ENCODE assay signal across 26 mouse cellular contexts in genomic region chr17:45032209-45032608, GRCm38 (mm10).
A peak's percentile ranks its signal among the peaks of the same experiment; 100 is the strongest.
DNase-seq lines count a peak whose midpoint lies in the region; ATAC-seq and TF ChIP-seq lines count a peak whose summit lies in the region.
"Had no signal": no experiment of that assay in that cellular context is flagged by ENCODE, and none has a peak within 500 bp of the region (broad histone marks: within the 10 kb centered on the region; RNA-seq: fewer than 3 reads in every experiment).

No protein-coding gene starts in this region.

- H3K27me3 ChIP-seq in kidney, postnatal 0 days (ENCODE audit: insufficient read depth, low read length) = no peaks in the 10 kb centered on the region
- no peaks in the 10 kb centered on the region for H3K27me3 ChIP-seq in stomach, postnatal 0 days (ENCODE audit: control insufficient read depth, insufficient read depth, low read length)
- H3K27me3 ChIP-seq: CH12.LX; embryonic facial prominence, embryonic 12.5 days; forebrain, embryonic 12.5 days; forebrain, embryonic 15.5 days; hindbrain, embryonic 13.5 days; intestine, embryonic 15.5 days; Patski had no signal

- no peak overlapping the region for H3K4me2 ChIP-seq in kidney, postnatal 0 days (ENCODE audit: low read length)
- H3K4me2 ChIP-seq in stomach, postnatal 0 days (replicated peaks; ENCODE audit: low read depth) = no peak overlapping the region
- H3K4me2 ChIP-seq: embryonic facial prominence, embryonic 12.5 days; forebrain, embryonic 12.5 days; forebrain, embryonic 15.5 days; heart, embryonic 11.5 days; hindbrain, embryonic 13.5 days; intestine, embryonic 15.5 days had no signal

- no peak overlapping the region for H3K27ac ChIP-seq in kidney, postnatal 0 days
- no peak overlapping the region for H3K27ac ChIP-seq in stomach, postnatal 0 days (replicated peaks)
- H3K27ac ChIP-seq: embryonic facial prominence, embryonic 12.5 days; forebrain, embryonic 12.5 days; forebrain, embryonic 15.5 days; hindbrain, embryonic 10.5 days; hindbrain, embryonic 13.5 days; intestine, embryonic 15.5 days had no signal

- no peak for ATAC-seq in kidney, postnatal 0 days (replicated peaks; ENCODE audit: low FRiP score, low read depth)
- no peak for ATAC-seq in stomach, postnatal 0 days (ENCODE audit: low FRiP score, low TSS enrichment)
- ATAC-seq: forebrain, embryonic 15.5 days; hindbrain, embryonic 16.5 days; intestine, embryonic 15.5 days; Patski had no signal

- no peak for TF ChIP-seq EP300 in stomach, postnatal 0 days (optimal IDR thresholded peaks at IDR 0.05)

- no peaks in the 10 kb centered on the region for H3K9me3 ChIP-seq in kidney, postnatal 0 days (replicated peaks; ENCODE audit: low read length)
- H3K9me3 ChIP-seq in stomach, postnatal 0 days (ENCODE audit: control insufficient read depth, low read length) = no peaks in the 10 kb centered on the region
- H3K9me3 ChIP-seq: embryonic facial prominence, embryonic 12.5 days; forebrain, embryonic 12.5 days; forebrain, embryonic 15.5 days; G1E; hindbrain, embryonic 10.5 days; hindbrain, embryonic 13.5 days; intestine, embryonic 15.5 days had no signal

- no peak overlapping the region for H3K4me3 ChIP-seq in kidney, postnatal 0 days (replicated peaks; ENCODE audit: low read depth, low read length)
- H3K4me3 ChIP-seq in stomach, postnatal 0 days (ENCODE audit: low read depth, low read length) = no peak overlapping the region
- H3K4me3 ChIP-seq: embryonic facial prominence, embryonic 12.5 days; erythroblast, embryonic 14.5 days; forebrain, embryonic 12.5 days; forebrain, embryonic 15.5 days; hindbrain, embryonic 10.5 days; hindbrain, embryonic 13.5 days; intestine, embryonic 15.5 days had no signal

- DNase-seq in heart, adult 11 months = peak; percentile 37
- DNase-seq in heart, postnatal 4 days = no peak
- peak; percentile 40 for DNase-seq in kidney, postnatal 0 days (ENCODE audit: low spot score)
- DNase-seq in kidney, postnatal 4 days = no peak
- DNase-seq in 416B (ENCODE audit: low read depth) = peak; percentile 66
- peak; percentile 12 for DNase-seq in stomach, postnatal 0 days (ENCODE audit: low spot score)
- DNase-seq in embryo, embryonic 11 days = no peak
- DNase-seq: adrenal gland, postnatal 10 days; cerebellum, adult 11-12 months; cerebellum, adult 8-10 months; cerebellum, postnatal 10 days; cerebellum, postnatal 36 days; gastrocnemius, postnatal 10 days; gastrocnemius, postnatal 36 days had no signal

- H3K36me3 ChIP-seq in kidney, postnatal 0 days (ENCODE audit: insufficient read depth, low read length) = no peaks in the 10 kb centered on the region
- H3K36me3 ChIP-seq in stomach, postnatal 0 days (ENCODE audit: control insufficient read depth, insufficient read depth, low read length) = no peaks in the 10 kb centered on the region
- H3K36me3 ChIP-seq: embryonic facial prominence, embryonic 12.5 days; forebrain, embryonic 12.5 days; forebrain, embryonic 15.5 days; hindbrain, embryonic 10.5 days; hindbrain, embryonic 13.5 days; intestine, embryonic 15.5 days had no signal

- H3K9ac ChIP-seq in kidney, postnatal 0 days (ENCODE audit: low read depth, low read length) = no peak overlapping the region
- H3K9ac ChIP-seq in stomach, postnatal 0 days (ENCODE audit: low read length) = no peak overlapping the region
- H3K9ac ChIP-seq: embryonic facial prominence, embryonic 12.5 days; forebrain, embryonic 12.5 days; forebrain, embryonic 15.5 days; hindbrain, embryonic 13.5 days; intestine, embryonic 15.5 days had no signal

- no peaks in the 10 kb centered on the region for H3K4me1 ChIP-seq in kidney, postnatal 0 days (replicated peaks; ENCODE audit: insufficient read depth, low read length)
- no peaks in the 10 kb centered on the region for H3K4me1 ChIP-seq in stomach, postnatal 0 days (replicated peaks; ENCODE audit: control insufficient read depth, insufficient read depth)
- H3K4me1 ChIP-seq: forebrain, embryonic 12.5 days; forebrain, embryonic 15.5 days; hindbrain, embryonic 10.5 days; hindbrain, embryonic 13.5 days; intestine, embryonic 15.5 days had no signal

- 38% methylated on average over 6 of the region's 6 CpGs for whole genome bisulfite sequencing in kidney, postnatal 0 days
- WGBS in stomach, postnatal 0 days = 58% methylated on average over 6 of the region's 6 CpGs

- no peak for TF ChIP-seq CTCF in kidney, postnatal 0 days (IDR thresholded peaks at IDR 0.05; ENCODE audit: low read depth)
- no peak for TF ChIP-seq CTCF in stomach, postnatal 0 days (IDR thresholded peaks at IDR 0.05; ENCODE audit: low read depth)

Comparison
In these comparisons a context has a peak if more than half of its experiments do, and no peak if none do; other contexts are left out.
1. DNase-seq: peak in heart, adult 11 months (single experiment), kidney, postnatal 0 days (single experiment), 416B (single experiment) and stomach, postnatal 0 days (single experiment); none in heart, postnatal 4 days (single experiment), kidney, postnatal 4 days (0 of 2) and embryo, embryonic 11 days (single experiment).